Mouse (Mus musculus) hindbrain, embryonic 13.5 days (tissue): Measurements from ENCODE around the gene Wfdc1. TPM values are rescaled to one million over a fixed set of nuclear protein-coding genes. Genes with fewer than 3 reads are reported as not detected.

ENCODE experiments used
- ATAC-seq: fragments of 200-750 bp; cut with Nextera tagmentation; 2 replicates; pipeline ENCODE4 v1.8.0; 2017; ENCODE audit warnings: moderate TSS enrichment; ENCODE audit not compliant: low FRiP score
- H3K27ac ChIP-seq: fragments of 300-500 bp; sonication (generic); 2 replicates; pipeline ENCODE4 v1.5.1; 2015; ENCODE audit warnings: inconsistent platforms, mild to moderate bottlenecking, moderate library complexity
- H3K27me3 ChIP-seq: fragments of 300-500 bp; sonication (generic); 2 replicates; pipeline ENCODE4 v1.6.1; 2015; ENCODE audit warnings: mild to moderate bottlenecking, inconsistent platforms
- H3K36me3 ChIP-seq: fragments of 300-500 bp; sonication (generic); 2 replicates; pipeline ENCODE4 v1.6.1; 2015; ENCODE audit warnings: mild to moderate bottlenecking, inconsistent platforms
- H3K4me1 ChIP-seq: fragments of 300-500 bp; sonication (generic); replicated peaks from 2 replicates; pipeline ENCODE4 v1.6.1; 2015; ENCODE audit warnings: inconsistent platforms
- H3K4me2 ChIP-seq: fragments of 300-500 bp; sonication (generic); 2 replicates; pipeline ENCODE4 v1.6.1; 2015; ENCODE audit warnings: inconsistent platforms, mild to moderate bottlenecking, moderate library complexity
- H3K4me3 ChIP-seq: fragments of 300-500 bp; sonication (generic); 2 replicates; pipeline ENCODE4 v1.5.1; 2015; ENCODE audit warnings: mild to moderate bottlenecking, inconsistent platforms
- H3K9ac ChIP-seq: fragments of 300-500 bp; sonication (generic); 2 replicates; pipeline ENCODE4 v1.6.1; 2015; ENCODE audit warnings: mild to moderate bottlenecking, inconsistent platforms
- H3K9me3 ChIP-seq: fragments of 300-500 bp; sonication (generic); 2 replicates; pipeline ENCODE4 v1.6.1; 2016; ENCODE audit warnings: inconsistent platforms
- WGBS: fragments of 180-500 bp; shearing (Covaris S2); methylation state at CpG from one replicate; pipeline ENCODE4 v1.1.7; 2015; 5-methylcytosine and 5-hydroxymethylcytosine counted together
- polyA plus RNA-seq: library from polyadenylated mRNA; unstranded; fragments of >200 nt; fragmentation: Nextera tagmentation; extraction: Ambion mirVana; gene quantifications from 2 replicates; pipeline ENCODE4 v1.2.1, GENCODE M21; 2015

Gene Wfdc1
- polyA plus RNA-seq, 1 experiment from 2014 or later: 3.5 TPM

DNA sequence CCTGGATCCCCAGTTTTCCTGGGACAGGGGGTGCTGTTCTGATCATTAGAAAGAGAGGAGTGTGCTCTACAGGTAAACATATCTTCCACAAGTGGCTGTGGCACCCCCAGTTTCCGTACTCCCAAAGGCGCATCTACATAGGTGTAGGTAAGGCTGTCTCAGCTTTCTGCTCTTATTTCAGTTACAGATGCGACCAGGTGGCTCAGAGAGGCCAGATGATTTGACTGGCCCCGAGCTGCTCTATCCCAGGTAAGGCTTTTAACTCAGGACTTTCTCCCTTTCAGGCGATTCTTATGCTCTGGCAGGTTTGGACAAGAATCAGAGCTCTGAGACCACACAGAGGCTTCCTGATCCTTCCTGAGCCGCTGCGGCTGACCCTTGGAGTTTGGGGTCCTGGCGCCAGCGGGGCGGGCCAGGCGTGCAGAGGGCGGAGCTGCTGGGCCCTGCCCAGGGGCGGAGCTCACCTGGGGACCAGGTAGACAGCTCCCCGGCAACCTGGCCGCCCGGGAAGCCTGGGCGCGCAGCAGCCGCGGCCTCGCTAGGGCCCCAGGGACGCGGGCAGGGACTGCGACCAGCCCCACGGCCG is 33.5 kb downstream of the Wfdc1 start, which contains the start of gene Atp2c2:
TSS of gene Atp2c2 (plus strand) at position 461 of the 586 bp plus-strand sequence.
- Histone ChIP-seq H3K9ac (0 out of 2 replicates have a peak within 1 kb of the TSS, but pooled peaks have one; percentile 24), H3K36me3 (no peaks in the 10 kb centered on the region), H3K4me2 (no peak within 1 kb of the TSS), H3K9me3 (no peaks in the 10 kb centered on the region), H3K27ac (no peak within 1 kb of the TSS), H3K4me1 (peaks cover 9% of the 10 kb centered on the region), H3K27me3 (peaks cover 54% of the 10 kb centered on the region), H3K4me3 (no peak within 1 kb of the TSS)
- no peak for ATAC-seq
- WGBS: 4% methylated on average over 26 of the region's 26 CpGs

DNA sequence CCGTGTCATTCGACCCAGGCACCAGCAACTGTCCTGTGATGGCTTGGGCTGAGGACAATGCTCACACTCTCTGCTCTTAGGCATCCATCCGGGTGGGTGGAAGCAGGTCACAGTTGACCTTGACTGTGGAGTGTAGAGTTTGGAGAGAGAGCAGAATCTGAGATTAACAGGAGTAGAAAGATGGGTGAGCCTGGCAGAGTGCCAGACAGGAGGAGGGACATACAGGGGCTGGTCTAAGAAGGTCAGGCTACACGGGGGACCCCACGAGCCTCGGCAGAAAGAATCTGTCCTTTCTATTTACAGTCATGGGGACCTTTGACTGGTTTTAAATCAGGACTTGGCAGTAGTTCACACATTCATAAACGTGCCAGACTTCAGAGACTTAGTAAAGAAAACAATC is 36.8 kb downstream of the Wfdc1 start:
- ATAC-seq: no peak
- WGBS: 67% methylated on average over 7 of the region's 7 CpGs
- no peaks in the 10 kb centered on the region for H3K9me3 ChIP-seq

DNA sequence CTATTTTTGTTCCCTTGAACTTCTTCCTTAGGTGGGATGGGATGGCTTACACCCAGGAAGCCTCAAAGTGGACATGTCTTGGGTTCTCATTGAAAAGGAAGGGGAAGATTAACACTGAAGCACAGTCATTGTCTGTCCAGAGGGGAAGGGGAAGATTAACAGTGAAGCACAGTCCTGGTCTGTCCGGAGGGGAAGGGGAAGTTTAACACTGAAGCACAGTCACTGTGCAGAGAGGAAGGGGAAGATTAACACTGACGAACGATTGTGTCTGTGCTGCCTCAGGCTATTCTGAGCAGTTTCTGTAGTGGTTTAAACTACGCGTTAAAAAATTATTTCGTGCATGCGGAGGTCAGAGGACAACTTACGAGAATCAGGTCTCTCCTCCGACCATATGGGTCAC is 41.0 kb downstream of the Wfdc1 start:
- Histone ChIP-seq H3K9me3 (no peaks in the 10 kb centered on the region), H3K27ac (no peak overlapping the region), H3K4me1 (peaks cover 16% of the 10 kb centered on the region), H3K9ac (no peak overlapping the region), H3K27me3 (peaks cover 8% of the 10 kb centered on the region), H3K4me3 (no peak overlapping the region), H3K4me2 (no peak overlapping the region), H3K36me3 (no peaks in the 10 kb centered on the region)
- ATAC-seq: no peak
- WGBS: 91% methylated on average over 9 of the region's 9 CpGs

More for the DNA sequence above, 36.8 kb downstream of the Wfdc1 start:
- no peak overlapping the region for H3K27ac ChIP-seq
- H3K27me3 ChIP-seq: peaks cover 50% of the 10 kb centered on the region
- H3K36me3 ChIP-seq: no peaks in the 10 kb centered on the region
- peaks cover 9% of the 10 kb centered on the region for H3K4me1 ChIP-seq
- no peak overlapping the region for H3K4me2 ChIP-seq
- no peak overlapping the region for H3K4me3 ChIP-seq
- H3K9ac ChIP-seq: no peak overlapping the region

DNA sequence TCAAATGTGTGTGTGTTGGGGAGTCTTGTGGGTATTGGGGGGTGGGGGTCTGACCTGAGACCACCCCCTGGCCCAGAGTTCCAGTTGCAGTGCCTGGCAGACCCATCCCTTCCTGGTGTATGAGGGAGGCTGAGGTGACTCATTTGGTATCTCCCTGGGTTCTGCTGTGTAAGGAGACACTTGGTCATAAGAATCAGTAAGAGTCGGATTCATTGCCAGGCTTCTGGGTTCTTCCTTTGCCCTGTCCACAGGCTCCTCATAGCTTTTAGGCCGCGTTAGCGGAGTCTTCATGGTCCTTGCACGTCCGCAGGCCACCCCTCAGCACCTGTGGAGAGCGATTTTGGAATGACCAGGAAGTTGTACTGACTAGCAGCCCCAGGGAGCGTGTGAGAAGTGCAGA is 42.3 kb downstream of the Wfdc1 start:
- 87% methylated on average over 8 of the region's 8 CpGs for WGBS
- ATAC-seq: no peak
- Histone ChIP-seq H3K9me3 (no peaks in the 10 kb centered on the region), H3K4me3 (no peak overlapping the region), H3K4me2 (no peak overlapping the region), H3K9ac (no peak overlapping the region), H3K27me3 (no peaks in the 10 kb centered on the region), H3K27ac (no peak overlapping the region), H3K36me3 (no peaks in the 10 kb centered on the region), H3K4me1 (peaks cover 16% of the 10 kb centered on the region)

DNA sequence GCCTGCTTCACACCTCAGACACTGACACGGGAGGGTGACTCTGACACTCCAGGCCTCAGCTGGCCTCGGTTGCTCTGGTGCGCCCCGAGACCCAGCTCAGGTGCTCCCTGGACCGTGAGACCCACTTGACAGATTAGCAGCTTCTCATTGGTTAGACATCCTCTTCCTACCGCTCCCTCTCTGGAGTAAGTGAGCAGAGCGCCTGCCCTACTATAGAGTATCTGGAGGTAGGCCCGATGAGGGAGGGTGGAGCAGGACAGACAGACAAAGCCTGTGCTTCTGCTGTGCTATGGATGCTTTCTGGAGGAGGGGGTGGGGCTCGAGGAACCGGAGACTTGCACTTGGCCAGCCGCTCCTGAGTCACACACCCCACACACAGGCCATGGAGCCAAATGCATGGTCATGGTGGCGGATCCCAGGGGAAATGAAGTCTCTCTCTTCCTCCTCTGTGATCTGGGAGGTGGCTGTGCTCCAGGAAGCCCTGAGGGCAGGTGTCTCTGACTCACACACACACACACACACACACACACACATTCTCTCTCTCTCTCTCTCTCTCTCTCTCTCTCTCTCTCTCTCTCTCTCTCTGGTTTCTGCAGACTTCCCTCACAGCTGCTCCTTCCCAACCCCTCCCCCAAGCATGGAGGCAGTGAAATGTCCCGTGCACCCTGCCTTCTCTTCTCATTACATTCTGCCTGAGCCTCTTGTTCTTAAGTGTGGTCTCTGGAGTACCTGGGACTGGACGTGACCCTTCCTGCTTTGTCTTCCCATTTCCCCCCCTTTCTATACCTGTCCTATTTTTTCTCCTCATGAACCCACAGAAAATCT is 42.9 kb downstream of the Wfdc1 start:
- H3K4me1 ChIP-seq: peaks cover 16% of the 10 kb centered on the region
- no peaks in the 10 kb centered on the region for H3K36me3 ChIP-seq
- ATAC-seq: peak; percentile 61; the same call in 1 of the 2 replicates
- H3K27me3 ChIP-seq: no peaks in the 10 kb centered on the region
- WGBS: 62% methylated on average over 14 of the region's 14 CpGs
- H3K4me3 ChIP-seq: no peak overlapping the region
- no peak overlapping the region for H3K27ac ChIP-seq
- no peaks in the 10 kb centered on the region for H3K9me3 ChIP-seq
- no peak overlapping the region for H3K4me2 ChIP-seq
- H3K9ac ChIP-seq: no peak overlapping the region

DNA sequence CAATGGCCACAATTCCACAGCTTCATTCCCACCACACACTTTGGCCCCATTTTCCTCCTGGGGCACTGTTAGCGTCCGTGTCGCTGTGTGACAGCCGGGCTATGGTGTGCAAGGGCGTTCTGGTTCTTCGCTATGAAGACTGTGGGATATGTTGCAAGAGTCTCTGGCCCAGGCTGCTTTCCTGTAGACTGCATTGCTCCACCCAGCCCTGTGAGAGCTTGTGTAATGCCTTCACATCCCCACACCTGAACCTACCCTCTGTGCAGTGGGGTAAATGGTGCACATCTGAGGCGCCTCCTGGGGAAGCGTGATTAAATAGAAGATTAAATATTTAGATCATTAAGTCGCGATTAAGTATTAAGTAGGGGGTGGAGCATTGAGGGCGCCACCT is 43.5 kb downstream of the Wfdc1 start:
- 74% methylated on average over 11 of the region's 11 CpGs for WGBS
- Histone ChIP-seq H3K27ac (no peak overlapping the region), H3K9ac (no peak overlapping the region), H3K4me3 (no peak overlapping the region), H3K4me2 (no peak overlapping the region), H3K9me3 (no peaks in the 10 kb centered on the region), H3K36me3 (no peaks in the 10 kb centered on the region), H3K4me1 (peaks cover 16% of the 10 kb centered on the region), H3K27me3 (no peaks in the 10 kb centered on the region)
- ATAC-seq: no peak

DNA sequence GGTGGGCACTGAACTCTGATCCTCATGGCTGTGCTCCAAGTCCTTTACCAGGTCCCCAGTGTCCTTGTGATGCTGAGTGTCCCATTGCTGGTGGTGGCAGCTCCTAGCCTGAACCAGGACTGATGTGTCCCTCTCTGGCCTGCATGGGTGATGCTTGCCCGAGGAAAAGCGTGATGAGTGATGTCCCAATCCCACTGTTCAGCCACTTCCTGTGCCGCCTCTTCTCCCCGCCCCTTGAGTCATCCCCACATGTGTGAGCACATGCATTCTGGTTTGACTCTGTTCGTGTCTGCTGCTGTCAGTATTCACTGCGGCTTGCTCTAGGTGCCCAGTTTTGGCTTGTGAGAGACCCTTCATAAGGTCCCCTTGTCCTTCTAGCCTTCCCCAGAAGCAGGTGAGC is 46.1 kb downstream of the Wfdc1 start:
- Histone ChIP-seq H3K27me3 (no peaks in the 10 kb centered on the region), H3K4me3 (no peak overlapping the region), H3K36me3 (no peaks in the 10 kb centered on the region), H3K9ac (no peak overlapping the region), H3K27ac (no peak overlapping the region), H3K4me1 (peaks cover 20% of the 10 kb centered on the region), H3K9me3 (no peaks in the 10 kb centered on the region), H3K4me2 (no peak overlapping the region)
- no peak for ATAC-seq
- 85% methylated on average over 6 of the region's 6 CpGs for WGBS

DNA sequence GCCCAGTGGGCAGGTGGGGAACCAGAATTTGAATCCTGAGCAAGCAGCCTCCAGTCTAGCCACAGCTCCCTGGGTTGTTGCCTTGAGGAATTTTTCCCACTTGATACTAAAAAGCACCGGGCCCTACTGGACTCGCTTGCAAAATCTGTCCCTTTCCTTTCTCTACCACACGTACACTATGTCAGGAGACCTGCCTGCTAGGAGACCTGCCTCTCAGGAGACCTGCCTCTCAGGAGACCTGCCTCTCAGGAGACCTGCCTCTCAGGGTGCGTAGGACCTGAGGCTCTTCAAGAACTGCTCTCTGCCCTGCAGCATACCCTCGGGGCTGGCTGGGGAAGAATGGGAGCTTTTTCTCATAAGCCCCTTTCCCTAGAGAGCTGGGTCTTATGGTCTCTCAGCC is 47.3 kb downstream of the Wfdc1 start:
- Histone ChIP-seq H3K27ac (no peak overlapping the region), H3K36me3 (no peaks in the 10 kb centered on the region), H3K4me1 (peaks cover 20% of the 10 kb centered on the region), H3K4me2 (no peak overlapping the region), H3K9ac (no peak overlapping the region), H3K27me3 (no peaks in the 10 kb centered on the region), H3K9me3 (no peaks in the 10 kb centered on the region), H3K4me3 (no peak overlapping the region)
- 76% methylated on average over 5 of the region's 5 CpGs for WGBS
- no peak for ATAC-seq

DNA sequence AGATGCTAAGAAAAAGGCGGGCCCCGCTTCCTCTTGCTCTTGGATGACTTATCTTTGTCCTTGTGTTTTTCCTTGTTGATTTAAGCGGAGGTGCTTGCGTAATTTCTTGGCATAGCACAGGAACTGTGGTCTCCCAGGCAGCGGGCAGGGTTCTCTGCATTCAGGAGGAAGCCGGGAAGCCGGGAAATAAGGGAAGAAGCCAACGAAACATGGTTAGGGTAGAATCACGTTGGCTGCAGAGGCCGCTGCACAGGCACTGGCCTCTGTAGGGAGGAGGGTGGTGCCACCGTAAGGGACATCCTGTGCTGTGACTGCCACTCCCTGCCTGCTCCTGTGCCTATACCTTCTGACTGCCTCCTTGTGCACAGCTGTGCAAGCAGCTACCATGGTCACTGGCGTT is 49.1 kb downstream of the Wfdc1 start:
- Histone ChIP-seq H3K9ac (no peak overlapping the region), H3K36me3 (no peaks in the 10 kb centered on the region), H3K27me3 (0 out of 2 replicates have a peak, but pooled peaks cover 3% of the 10 kb centered on the region), H3K9me3 (no peaks in the 10 kb centered on the region), H3K27ac (no peak overlapping the region), H3K4me1 (peaks cover 4% of the 10 kb centered on the region; the same call in 1 of the 2 replicates), H3K4me2 (no peak overlapping the region), H3K4me3 (no peak overlapping the region)
- no peak for ATAC-seq
- 80% methylated on average over 12 of the region's 12 CpGs for WGBS

DNA sequence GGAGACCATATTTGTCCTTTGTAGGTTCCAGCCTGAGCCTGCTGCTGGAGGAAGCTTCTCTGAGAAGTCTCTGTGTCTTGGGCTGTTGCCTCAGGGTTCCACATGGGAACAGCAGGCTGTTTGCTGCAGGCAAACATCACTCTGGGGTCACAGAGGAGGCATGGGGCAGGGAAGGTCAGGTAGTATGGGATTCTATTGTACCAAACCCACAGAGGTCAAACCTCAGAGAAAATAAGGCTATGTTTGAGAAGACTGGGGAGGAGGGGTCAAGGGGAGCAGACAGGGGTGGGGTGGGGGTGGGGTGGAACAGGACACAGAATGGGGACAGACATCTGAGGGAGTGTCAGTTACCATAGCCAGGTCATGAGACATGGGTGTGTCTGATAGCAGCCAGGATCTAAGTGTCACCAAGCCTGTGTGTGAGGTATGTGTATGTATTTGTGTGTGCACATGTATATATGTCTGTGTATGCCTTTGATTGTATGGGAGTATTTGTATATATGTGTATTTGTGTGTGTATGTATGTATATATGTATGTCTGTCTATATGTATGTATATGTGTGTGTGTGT is 50.6 kb downstream of the Wfdc1 start:
- H3K27me3 ChIP-seq: 0 out of 2 replicates have a peak, but pooled peaks cover 3% of the 10 kb centered on the region
- no peak overlapping the region for H3K9ac ChIP-seq
- ATAC-seq: no peak
- H3K4me1 ChIP-seq: peaks cover 4% of the 10 kb centered on the region; the same call in 1 of the 2 replicates
- H3K9me3 ChIP-seq: no peaks in the 10 kb centered on the region
- H3K36me3 ChIP-seq: no peaks in the 10 kb centered on the region
- no peak overlapping the region for H3K4me3 ChIP-seq
- no peak overlapping the region for H3K27ac ChIP-seq
- H3K4me2 ChIP-seq: no peak overlapping the region

DNA sequence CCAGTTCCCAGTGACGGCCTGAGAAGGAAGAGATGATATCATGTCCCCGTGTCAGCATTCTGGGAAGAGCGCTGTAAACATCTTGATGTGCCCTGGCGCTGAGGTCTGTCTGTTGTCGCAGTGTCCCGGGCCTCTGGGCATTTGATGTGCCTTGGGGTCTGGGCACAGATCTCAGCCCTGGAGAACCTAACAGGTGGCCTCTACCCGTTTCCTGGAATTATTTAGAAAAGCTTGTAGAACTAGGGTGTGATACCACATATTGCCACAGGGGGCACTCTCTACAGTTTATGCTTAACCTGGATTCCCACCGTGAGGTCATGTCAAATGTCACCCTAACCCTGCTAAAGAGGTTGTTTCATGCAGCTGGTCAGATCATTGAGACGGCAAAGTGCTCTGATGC is 51.6 kb downstream of the Wfdc1 start:
- WGBS: 59% methylated on average over 9 of the region's 9 CpGs
- H3K9me3 ChIP-seq: no peaks in the 10 kb centered on the region
- peaks cover 4% of the 10 kb centered on the region; the same call in 1 of the 2 replicates for H3K4me1 ChIP-seq
- H3K27me3 ChIP-seq: 0 out of 2 replicates have a peak, but pooled peaks cover 3% of the 10 kb centered on the region
- no peaks in the 10 kb centered on the region for H3K36me3 ChIP-seq
- H3K9ac ChIP-seq: no peak overlapping the region
- H3K4me2 ChIP-seq: no peak overlapping the region
- H3K4me3 ChIP-seq: no peak overlapping the region
- H3K27ac ChIP-seq: no peak overlapping the region
- ATAC-seq: no peak

DNA sequence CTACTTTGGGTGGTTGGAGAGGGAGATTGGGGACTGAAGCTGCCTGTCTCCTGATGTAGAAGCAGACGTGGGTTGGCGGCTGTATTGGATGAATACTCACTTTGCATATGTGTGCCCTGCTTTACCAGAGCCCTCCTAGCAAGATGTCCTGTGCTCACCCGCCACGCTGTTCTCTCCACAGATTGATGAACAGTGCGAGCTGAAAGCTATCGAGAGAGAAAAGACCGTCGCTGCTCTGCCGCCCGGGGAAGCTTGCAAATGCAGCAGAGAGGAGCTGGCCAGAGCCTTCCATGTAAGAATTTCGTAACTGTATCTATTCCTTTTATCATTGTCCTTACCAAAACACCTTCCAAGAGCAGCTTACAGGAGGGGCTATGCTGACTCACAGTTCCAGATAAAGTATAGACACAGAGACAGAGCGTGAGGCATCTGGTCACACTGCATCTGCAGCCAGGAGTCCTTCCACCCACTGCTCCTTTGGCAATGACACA is 52.9 kb downstream of the Wfdc1 start:
- Histone ChIP-seq H3K9ac (no peak overlapping the region), H3K4me3 (no peak overlapping the region), H3K36me3 (no peaks in the 10 kb centered on the region), H3K4me2 (no peak overlapping the region), H3K4me1 (0 out of 2 replicates have a peak, but pooled peaks cover 4% of the 10 kb centered on the region), H3K27ac (no peak overlapping the region; the same call in 1 of the 2 replicates), H3K27me3 (0 out of 2 replicates have a peak, but pooled peaks cover 5% of the 10 kb centered on the region), H3K9me3 (no peaks in the 10 kb centered on the region)
- ATAC-seq: no peak
- WGBS: 55% methylated on average over 12 of the region's 12 CpGs
